Mouse (Mus musculus) lung, postnatal 0 days (tissue): ENCODE results near the gene Pdk2. TPM values are rescaled to one million over a fixed set of nuclear protein-coding genes. Genes with fewer than 3 reads are reported as not detected.
A peak's percentile ranks its signal among the peaks of the same experiment; 100 is the strongest.

Source experiments
- ATAC-seq: fragments of 200-750 bp; cut with Nextera tagmentation; 2 replicates; pipeline ENCODE4 v1.8.0; 2017; ENCODE audit warnings: moderate library complexity
- DNase-seq: peaks from one replicate; pipeline ENCODE4 v3.0.0-alpha.2; 2016; ENCODE audit warnings: low spot score
- H3K27ac ChIP-seq: fragments of 300-500 bp; sonication (generic); 2 replicates; pipeline ENCODE4 v1.5.1; 2014; ENCODE audit warnings: antibody characterized with exemption, mild to moderate bottlenecking, low read length, mixed read lengths
- H3K27me3 ChIP-seq: fragments of 300-500 bp; sonication (generic); replicated peaks from 2 replicates; pipeline ENCODE4 v1.6.1; 2014; ENCODE audit warnings: low read length, mixed read lengths; ENCODE audit not compliant: insufficient read depth
- H3K36me3 ChIP-seq: fragments of 300-500 bp; sonication (generic); 2 replicates; pipeline ENCODE4 v1.6.1; 2014; ENCODE audit warnings: low read length, mixed read lengths; ENCODE audit not compliant: insufficient read depth
- H3K4me1 ChIP-seq: fragments of 300-500 bp; sonication (generic); 2 replicates; pipeline ENCODE4 v1.6.1; 2014; ENCODE audit warnings: antibody characterized with exemption, low read depth, low read length, mixed read lengths; ENCODE audit not compliant: insufficient read depth
- H3K4me2 ChIP-seq: fragments of 300-500 bp; sonication (generic); replicated peaks from 2 replicates; pipeline ENCODE4 v1.6.1; 2014; ENCODE audit warnings: low read depth, mild to moderate bottlenecking, low read length, moderate library complexity, mixed read lengths
- H3K4me3 ChIP-seq: fragments of 300-500 bp; sonication (generic); 2 replicates; pipeline ENCODE4 v1.5.1; 2014; ENCODE audit warnings: low read depth, low read length
- H3K9ac ChIP-seq: fragments of 300-500 bp; sonication (generic); replicated peaks from 2 replicates; pipeline ENCODE4 v1.6.1; 2014; ENCODE audit warnings: low read depth, mild to moderate bottlenecking
- H3K9me3 ChIP-seq: fragments of 300-500 bp; sonication (generic); 2 replicates; pipeline ENCODE4 v1.6.1; 2016; ENCODE audit warnings: low read length, mixed read lengths
- CTCF ChIP-seq: IDR thresholded peaks from 2 replicates; pipeline ENCODE4 v1.5.1; 2016; ENCODE audit warnings: antibody characterized with exemption, mild to moderate bottlenecking
- EP300 ChIP-seq: IDR thresholded peaks from 2 replicates; pipeline ENCODE4 v1.6.1; 2016; ENCODE audit warnings: antibody characterized with exemption, mild to moderate bottlenecking, control low read depth
- WGBS: fragments of 180-500 bp; shearing (Covaris S2); extraction: QIAGEN DNeasy Blood & Tissue Kit; methylation state at CpG from one replicate; pipeline ENCODE4 v1.1.7; 2014; 5-methylcytosine and 5-hydroxymethylcytosine counted together
- polyA plus RNA-seq: library from polyadenylated mRNA; unstranded; fragments of >200 nt; fragmentation: Nextera tagmentation; extraction: Ambion mirVana; gene quantifications from 2 replicates; pipeline ENCODE4 v1.2.1, GENCODE M21; 2015

Pdk2 gene
- polyA plus RNA-seq, 1 experiment from 2014 or later = 51.1 TPM

GRCm38 (mm10) chr11:94992754-94993606 lies 48.2 kb downstream of the Pdk2 start:
- peaks cover 10% of the 10 kb centered on the region; the same call in 1 of the 2 replicates for H3K36me3 ChIP-seq
- no peak for TF ChIP-seq EP300
- TF ChIP-seq CTCF = no peak
- ATAC-seq (peak; percentile 12), DNase-seq (peak; percentile 81)
- H3K9ac ChIP-seq = peak overlapping the region; percentile 68
- WGBS = 2% methylated on average over 22 of the region's 22 CpGs
- H3K9me3 ChIP-seq = no peaks in the 10 kb centered on the region
- no peaks in the 10 kb centered on the region for H3K27me3 ChIP-seq
- H3K4me2 ChIP-seq = peak overlapping the region; percentile 94
- peak overlapping the region; percentile 87 for H3K27ac ChIP-seq
- peaks cover 39% of the 10 kb centered on the region; the same call in 1 of the 2 replicates for H3K4me1 ChIP-seq
- H3K4me3 ChIP-seq = peak overlapping the region; percentile 87

GRCm38 (mm10) chr11:94992480-94992753 lies 48.7 kb downstream of the Pdk2 start:
- WGBS = under 1% methylated on average over 20 of the region's 20 CpGs
- peak overlapping the region; percentile 87 for H3K27ac ChIP-seq
- H3K36me3 ChIP-seq = peaks cover 9% of the 10 kb centered on the region; the same call in 1 of the 2 replicates
- no peaks in the 10 kb centered on the region for H3K9me3 ChIP-seq
- DNase-seq (no peak), ATAC-seq (no peak)
- no peaks in the 10 kb centered on the region for H3K27me3 ChIP-seq
- H3K4me2 ChIP-seq = peak overlapping the region; percentile 94
- H3K9ac ChIP-seq = peak overlapping the region; percentile 68
- peak overlapping the region; percentile 87 for H3K4me3 ChIP-seq
- no peak for TF ChIP-seq CTCF
- no peak for TF ChIP-seq EP300
- H3K4me1 ChIP-seq = peaks cover 39% of the 10 kb centered on the region; the same call in 1 of the 2 replicates

GRCm38 (mm10) chr11:94991641-94992479 lies 49.3 kb downstream of the Pdk2 start:
- Histone ChIP-seq H3K9me3 (no peaks in the 10 kb centered on the region), H3K4me3 (peak overlapping the region; percentile 87), H3K27ac (peak overlapping the region; percentile 87), H3K9ac (peak overlapping the region; percentile 68), H3K4me1 (peaks cover 39% of the 10 kb centered on the region; the same call in 1 of the 2 replicates), H3K27me3 (no peaks in the 10 kb centered on the region), H3K36me3 (peaks cover 4% of the 10 kb centered on the region; the same call in 1 of the 2 replicates), H3K4me2 (peak overlapping the region; percentile 94)
- 1% methylated on average over 92 of the region's 99 CpGs for WGBS
- ATAC-seq (peak; percentile 3; the same call in 1 of the 2 replicates), DNase-seq (peak; percentile 46)
- TF ChIP-seq EP300 = no peak
- no peak for TF ChIP-seq CTCF

- Histone ChIP-seq H3K4me1 (peaks cover 39% of the 10 kb centered on the region; the same call in 1 of the 2 replicates), H3K36me3 (no peaks in the 10 kb centered on the region), H3K27me3 (no peaks in the 10 kb centered on the region), H3K4me2 (peak within 1 kb of the TSS; percentile 94), H3K9ac (peak within 1 kb of the TSS; percentile 68), H3K27ac (peak within 1 kb of the TSS; percentile 87), H3K9me3 (no peaks in the 10 kb centered on the region), H3K4me3 (peak within 1 kb of the TSS; percentile 87)
- DNase-seq (peak; percentile 96), ATAC-seq (peak; percentile 81)
- peak; percentile 78 for TF ChIP-seq CTCF
- no peak for TF ChIP-seq EP300
- WGBS = 3% methylated on average over 57 of the region's 69 CpGs
Measured at GRCm38 (mm10) chr11:94990749-94991577, 50.2 kb downstream of the Pdk2 start, which contains the start of gene Ppp1r9b. TSS of gene Ppp1r9b (plus strand) at chr11:94991035.

GRCm38 (mm10) chr11:94990102-94990748 lies 50.9 kb downstream of the Pdk2 start:
- Histone ChIP-seq H3K9me3 (no peaks in the 10 kb centered on the region), H3K4me3 (peak overlapping the region; percentile 87), H3K4me1 (peaks cover 38% of the 10 kb centered on the region; the same call in 1 of the 2 replicates), H3K27ac (peak overlapping the region; percentile 87), H3K36me3 (no peaks in the 10 kb centered on the region), H3K27me3 (no peaks in the 10 kb centered on the region), H3K9ac (0 out of 2 replicates have a peak overlapping the region, but pooled peaks have one; percentile 8), H3K4me2 (peak overlapping the region; percentile 94)
- WGBS = 45% methylated on average over 6 of the region's 6 CpGs
- TF ChIP-seq EP300 (peak; percentile 33; the same call in 1 of the 2 replicates), CTCF (no peak)
- ATAC-seq (no peak), DNase-seq (no peak)
